Mouse (Mus musculus) testis, adult 2 months (tissue): ENCODE measurements around the gene Rptor.

Source experiments
- CTCF ChIP-seq: fragments of 200-500 bp; IDR thresholded peaks from 2 replicates; pipeline ENCODE4 v1.5.1; 2012; ENCODE audit warnings: low read depth, mild to moderate bottlenecking, inconsistent platforms, low read length, moderate library complexity; ENCODE audit not compliant: control insufficient read depth, insufficient read depth, insufficient replicate concordance
- POLR2A ChIP-seq: fragments of 200-500 bp; IDR thresholded peaks from 2 replicates; pipeline ENCODE4 v1.6.1; 2012; ENCODE audit warnings: low read depth, mild to moderate bottlenecking, inconsistent platforms, low read length, moderate library complexity; ENCODE audit not compliant: control insufficient read depth

DNA sequence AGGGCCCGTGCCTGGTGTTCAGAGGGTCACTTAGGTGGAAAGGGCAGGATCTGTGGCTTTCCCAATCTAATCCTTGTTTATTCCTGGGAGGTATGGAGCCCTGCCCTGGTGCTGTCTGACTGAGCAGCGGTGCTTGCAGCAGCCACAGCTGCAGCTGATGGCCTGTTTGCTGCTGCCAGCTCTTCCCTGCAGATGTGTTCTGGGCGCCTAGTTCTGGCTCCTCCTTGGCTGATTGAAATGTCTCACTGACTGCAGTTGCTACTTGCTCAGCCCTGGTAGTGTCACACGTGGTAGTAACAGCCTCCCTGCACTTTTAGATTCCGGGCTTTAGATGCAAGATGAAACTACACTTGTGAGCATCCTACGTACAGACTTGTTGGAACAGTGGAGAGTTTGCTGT lies 264.1 kb downstream of the Rptor start:
- TF ChIP-seq POLR2A (no peak), CTCF (no peak)
